Mouse (Mus musculus) embryonic stem cell, embryonic (primary cell): ENCODE measurements around the gene Zfp692.

ENCODE experiments used
- CTCF ChIA-PET, 4 experiments: fragments of 300-600 bp in 2 of 4; fragments of 350-600 bp in 2 of 4; sonication (Branson Sonifier 250); formaldehyde crosslinking; loops; one replicate each; lab custom pipeline; 2022; ENCODE audit warnings: inconsistent platforms in 2 of 4; lab: Charles Lee
- POLR2A ChIA-PET, 4 experiments: fragments of 300-600 bp in 2 of 4; fragments of 350-600 bp in 2 of 4; sonication (Branson Sonifier 250); formaldehyde crosslinking; loops; one replicate each; lab custom pipeline; 2022; ENCODE audit warnings: antibody characterized with exemption in 4 of 4, inconsistent platforms in 1 of 4; lab: Charles Lee

The Zfp692 gene

GRCm38 (mm10) chr11:58326781-58327180 lies 19.9 kb downstream of the Zfp692 start:
- POLR2A ChIA-PET = interaction anchor here in 1 of 4 experiments (1.3 to 1.5 kb wide), 2 partner anchors 11 to 19 kb away, joined by 3 to 4 read pairs; no protein-coding TSS in a partner anchor
- CTCF ChIA-PET = no interaction called here

- CTCF ChIA-PET = interaction anchor here (0.6 to 1.6 kb wide), 13 partner anchors 12 to 891 kb away, joined by 3 to 8 read pairs (median 4); no protein-coding TSS in a partner anchor
- POLR2A ChIA-PET = interaction anchor here (0.6 to 3.4 kb wide), 54 partner anchors 8 to 1120 kb away, joined by 3 to 39 read pairs (median 4); partner anchors contain the start of genes Zfp692 (in 3 of the 4), Hist3h2a (in 2 of the 4), Trim11 (in 2 of the 4) and Trim17 (in 2 of the 4)
These were observed 23.0 kb downstream of the Zfp692 start for GRCm38 (mm10) chr11:58329906-58330275.

- POLR2A ChIA-PET = interaction anchor here (0.6 to 3.4 kb wide), 56 partner anchors 8 to 1119 kb away, joined by 3 to 39 read pairs (median 4); partner anchors contain the start of genes Zfp692 (in 3 of the 4), Hist3h2a (in 2 of the 4), Trim11 (in 2 of the 4) and Trim17 (in 2 of the 4)
- CTCF ChIA-PET = interaction anchor here (0.6 to 1.6 kb wide), 15 partner anchors 11 to 891 kb away, joined by 3 to 8 read pairs (median 3); no protein-coding TSS in a partner anchor
These were observed 23.6 kb downstream of the Zfp692 start, which contains the start of the genes Zfp672 and Sh3bp5l for GRCm38 (mm10) chr11:58330276-58331148. Zfp672 (minus strand) TSS chr11:58330339. Sh3bp5l (plus strand) TSS chr11:58330724.

GRCm38 (mm10) chr11:58331149-58331495 lies 24.3 kb downstream of the Zfp692 start:
- ChIA-PET POLR2A (interaction anchor here in 3 of 4 experiments (1.0 to 3.4 kb wide), 17 partner anchors 9 to 647 kb away, joined by 3 to 39 read pairs (median 9); partner anchors contain the start of genes Zfp692 (in 2 of the 3), Trim11 (in 1 of the 3) and Zfp39 (in 1 of the 3)), CTCF (interaction anchor here in 2 of 4 experiments (1.0 to 1.2 kb wide), 3 partner anchors 21 to 23 kb away, joined by 3 read pairs; no protein-coding TSS in a partner anchor)

GRCm38 (mm10) chr11:58331546-58331945 lies 24.7 kb downstream of the Zfp692 start:
- ChIA-PET POLR2A (interaction anchor here in 3 of 4 experiments (0.5 to 3.4 kb wide), 14 partner anchors 9 to 646 kb away, joined by 3 to 39 read pairs (median 6); partner anchors contain the start of genes Trim11 (in 1 of the 3), Zfp39 (in 1 of the 3) and Zfp692 (in 1 of the 3)), CTCF (interaction anchor here in 2 of 4 experiments (1.0 to 1.2 kb wide), 3 partner anchors 21 to 24 kb away, joined by 3 read pairs; no protein-coding TSS in a partner anchor)

- POLR2A ChIA-PET = interaction anchor here in 2 of 4 experiments (0.7 to 1.3 kb wide), 2 partner anchors 16 to 48 kb away, joined by 3 to 4 read pairs; no protein-coding TSS in a partner anchor
These were observed 27.9 kb downstream of the Zfp692 start for GRCm38 (mm10) chr11:58334746-58335145.

GRCm38 (mm10) chr11:58346745-58347144 lies 39.9 kb downstream of the Zfp692 start:
- ChIA-PET POLR2A (interaction anchor here in 2 of 4 experiments (1.1 to 2.2 kb wide), 2 partner anchors 16 to 17 kb away, joined by 6 to 9 read pairs; partner anchors contain the start of genes Sh3bp5l (in 2 of the 2) and Zfp672 (in 2 of the 2)), CTCF (no interaction called here)

More at GRCm38 (mm10) chr11:58334746-58335145, 27.9 kb downstream of the Zfp692 start:
- CTCF ChIA-PET = interaction anchor here in 1 of 4 experiments (0.6 kb wide), 1 partner anchor 33 kb away, joined by 4 read pairs; no protein-coding TSS in a partner anchor

GRCm38 (mm10) chr11:58350628-58351027 lies 43.8 kb downstream of the Zfp692 start:
- ChIA-PET POLR2A (interaction anchor here in 1 of 4 experiments (0.7 to 1.1 kb wide), 4 partner anchors 15 to 216 kb away, joined by 3 to 4 read pairs (median 3); partner anchors contain the start of genes Sh3bp5l and Zfp672), CTCF (interaction anchor here in 1 of 4 experiments (1.1 to 1.6 kb wide), 2 partner anchors 49 to 61 kb away, joined by 3 to 7 read pairs; no protein-coding TSS in a partner anchor)

GRCm38 (mm10) chr11:58351179-58351578 lies 44.3 kb downstream of the Zfp692 start:
- POLR2A ChIA-PET = interaction anchor here in 1 of 4 experiments (0.7 to 1.1 kb wide), 4 partner anchors 16 to 216 kb away, joined by 3 to 4 read pairs (median 3); partner anchors contain the start of genes Sh3bp5l and Zfp672
- CTCF ChIA-PET = no interaction called here

GRCm38 (mm10) chr11:58352681-58353548 lies 46.0 kb downstream of the Zfp692 start:
- ChIA-PET CTCF (interaction anchor here (0.5 to 2.2 kb wide), 58 partner anchors 9 to 739 kb away, joined by 3 to 14 read pairs (median 3); partner anchors contain the start of gene Trim58 (in 3 of the 4)), POLR2A (interaction anchor here in 3 of 4 experiments (0.5 to 1.1 kb wide), 6 partner anchors 11 to 650 kb away, joined by 3 to 6 read pairs (median 4); partner anchors contain the start of genes Sh3bp5l (in 1 of the 3) and Zfp672 (in 1 of the 3))

GRCm38 (mm10) chr11:58353709-58354108 lies 46.8 kb downstream of the Zfp692 start:
- POLR2A ChIA-PET = no interaction called here
- CTCF ChIA-PET = interaction anchor here (0.6 to 2.2 kb wide), 17 partner anchors 12 to 738 kb away, joined by 3 to 14 read pairs (median 3); no protein-coding TSS in a partner anchor

GRCm38 (mm10) chr11:58354476-58354875 lies 47.6 kb downstream of the Zfp692 start:
- ChIA-PET CTCF (interaction anchor here in 2 of 4 experiments (0.7 to 1.0 kb wide), 2 partner anchors 116 kb away, joined by 3 to 6 read pairs; no protein-coding TSS in a partner anchor), POLR2A (interaction anchor here in 2 of 4 experiments (0.6 to 0.8 kb wide), 2 partner anchors 25 to 290 kb away, joined by 4 read pairs; no protein-coding TSS in a partner anchor)

- ChIA-PET CTCF (interaction anchor here in 2 of 4 experiments (0.7 to 1.0 kb wide), 2 partner anchors 116 kb away, joined by 3 to 6 read pairs; no protein-coding TSS in a partner anchor), POLR2A (interaction anchor here in 1 of 4 experiments (0.8 kb wide), 1 partner anchor 290 kb away, joined by 4 read pairs; no protein-coding TSS in a partner anchor)
These were observed 48.1 kb downstream of the Zfp692 start for GRCm38 (mm10) chr11:58354927-58355326.

GRCm38 (mm10) chr11:58357042-58357441 lies 50.2 kb downstream of the Zfp692 start:
- CTCF ChIA-PET = interaction anchor here in 1 of 4 experiments (0.6 kb wide), 1 partner anchor 1755 kb away, joined by 3 read pairs; no protein-coding TSS in a partner anchor
- POLR2A ChIA-PET = interaction anchor here in 1 of 4 experiments (1.6 kb wide), 1 partner anchor 118 kb away, joined by 3 read pairs; no protein-coding TSS in a partner anchor

GRCm38 (mm10) chr11:58357844-58358534 lies 51.1 kb downstream of the Zfp692 start:
- ChIA-PET POLR2A (interaction anchor here in 1 of 4 experiments (0.6 to 1.2 kb wide), 4 partner anchors 10 to 48 kb away, joined by 3 read pairs; partner anchors contain the start of genes Sh3bp5l and Zfp672), CTCF (interaction anchor here in 2 of 4 experiments (0.6 kb wide), 2 partner anchors 15 to 1754 kb away, joined by 3 read pairs; no protein-coding TSS in a partner anchor)
